Mouse (Mus musculus) adrenal gland, postnatal 10 days (tissue): Measurements from ENCODE around the gene Hoxd8. TPM values are rescaled to one million over a fixed set of nuclear protein-coding genes. Genes with fewer than 3 reads are reported as not detected.

Source experiments
- DNase-seq: peaks from one replicate; pipeline ENCODE4 v3.0.0; 2021; ENCODE audit warnings: mixed read lengths
- total RNA-seq, 2 experiments: library from RNA; stranded (reverse); gene quantifications; 2 replicates each; pipeline ENCODE4 v1.2.3; 2021

Gene Hoxd8
- total RNA-seq, 2 experiments from 2014 or later, result 25.0 to 26.2 TPM

DNA sequence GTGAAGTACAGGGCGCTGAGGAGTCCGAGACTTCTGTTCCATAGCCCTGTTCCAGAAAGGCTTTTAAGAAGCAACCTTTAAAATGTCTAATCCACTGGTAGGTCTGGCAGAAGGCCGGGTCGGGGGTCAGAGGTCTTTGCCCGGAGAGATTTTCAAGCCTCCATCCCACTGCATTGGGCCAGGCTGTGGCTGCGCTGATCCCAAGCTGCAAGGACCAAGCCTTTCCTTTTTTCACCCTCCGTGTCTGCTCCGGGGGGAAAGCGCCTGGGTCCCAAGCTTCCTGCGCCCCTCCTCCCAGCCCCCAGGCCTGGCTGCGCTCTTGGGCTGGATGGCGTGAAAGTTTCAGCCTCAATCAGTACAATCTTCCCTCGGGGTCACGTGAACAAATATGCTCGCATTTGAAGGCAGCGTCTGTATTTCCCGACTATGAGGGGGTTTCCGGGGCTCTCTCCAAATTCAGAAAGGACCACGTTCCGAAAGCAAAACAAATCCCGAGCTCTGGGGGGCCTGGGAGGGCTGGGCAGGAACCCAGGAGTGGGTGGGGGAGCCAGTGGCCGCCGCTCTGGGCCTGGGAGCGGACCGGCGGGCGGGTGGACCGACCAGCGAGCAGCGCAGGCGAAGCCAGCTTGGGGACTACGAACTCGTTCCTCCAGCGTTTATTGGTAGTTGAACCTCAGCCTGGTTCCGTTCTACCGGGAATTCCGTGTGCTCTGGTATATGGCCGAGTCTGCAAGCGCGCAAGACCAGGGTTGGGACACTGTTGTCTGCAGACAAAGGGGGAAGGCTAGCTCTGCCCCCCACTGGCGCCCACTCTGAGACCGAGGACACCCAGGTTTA is 31.7 kb downstream of the Hoxd8 start:
- DNase-seq, result no peak

- DNase-seq, result no peak
Observed at GRCm38 (mm10) chr2:74736688-74737577, 32.5 kb downstream of the Hoxd8 start.

DNA sequence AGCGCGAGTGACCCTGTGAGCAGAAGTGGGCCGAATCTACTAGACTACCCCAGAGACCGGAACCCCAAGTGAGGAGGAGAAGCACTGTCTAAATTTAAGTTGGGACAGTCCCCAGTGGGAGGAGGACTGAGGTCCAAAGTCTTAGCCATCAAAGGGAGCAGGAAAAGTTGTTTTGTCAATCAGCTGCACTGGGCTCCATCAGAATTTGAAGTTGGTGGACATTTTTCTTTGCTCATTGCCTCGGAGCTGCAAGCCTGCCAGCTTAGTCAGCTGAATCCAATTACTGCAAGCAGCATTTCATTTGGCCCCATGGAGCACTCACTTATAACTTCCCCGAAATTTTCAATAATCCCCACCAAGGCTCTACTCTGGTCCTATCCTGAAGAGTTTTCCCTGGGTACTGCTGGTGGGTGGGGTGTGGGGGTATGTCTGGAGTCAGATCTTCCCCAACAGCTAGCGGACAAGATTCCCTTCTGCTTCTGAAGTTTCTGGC is 33.2 kb downstream of the Hoxd8 start:
- DNase-seq, result no peak

DNA sequence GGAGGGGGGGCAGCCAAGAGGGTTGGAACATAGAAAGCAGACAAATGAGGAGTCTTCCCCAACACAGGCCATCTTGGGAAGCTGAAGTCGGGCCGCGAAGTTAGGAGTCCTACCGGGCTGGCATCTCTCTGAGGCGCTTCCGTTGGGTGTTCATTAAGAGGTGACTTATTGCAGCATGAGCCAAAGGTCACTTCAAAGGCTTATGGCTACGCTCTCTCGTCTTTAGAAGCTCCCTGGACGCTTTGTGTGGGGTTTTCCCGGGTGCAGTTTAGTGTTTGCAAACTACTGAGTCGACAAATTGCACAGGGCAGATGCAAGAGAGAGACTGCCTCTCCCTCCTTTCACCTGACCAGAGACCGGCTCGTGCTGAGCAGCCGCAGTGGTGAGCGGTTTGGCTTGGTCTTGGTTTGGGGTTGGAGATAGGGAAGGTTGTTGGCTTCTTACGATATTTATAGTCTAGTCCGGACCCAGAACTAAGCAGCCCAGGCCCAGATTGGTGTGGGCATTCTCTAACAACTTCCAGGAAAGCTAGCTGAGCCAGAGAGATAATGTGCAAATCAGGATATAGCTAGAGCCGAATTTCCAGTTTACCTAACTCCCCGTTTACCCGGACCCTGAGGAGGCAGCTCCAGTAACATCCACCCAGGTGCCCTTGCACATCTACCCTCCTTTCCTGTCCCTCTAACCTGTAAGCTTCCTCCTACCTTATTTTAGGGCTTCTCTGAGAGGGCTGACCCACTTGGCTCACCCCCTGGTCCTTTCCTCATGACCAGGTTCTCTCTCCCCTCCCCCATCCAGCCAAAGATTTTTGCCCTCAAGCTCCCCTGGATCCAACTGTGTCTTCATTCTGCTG is 34.4 kb downstream of the Hoxd8 start:
- no peak for DNase-seq

DNA sequence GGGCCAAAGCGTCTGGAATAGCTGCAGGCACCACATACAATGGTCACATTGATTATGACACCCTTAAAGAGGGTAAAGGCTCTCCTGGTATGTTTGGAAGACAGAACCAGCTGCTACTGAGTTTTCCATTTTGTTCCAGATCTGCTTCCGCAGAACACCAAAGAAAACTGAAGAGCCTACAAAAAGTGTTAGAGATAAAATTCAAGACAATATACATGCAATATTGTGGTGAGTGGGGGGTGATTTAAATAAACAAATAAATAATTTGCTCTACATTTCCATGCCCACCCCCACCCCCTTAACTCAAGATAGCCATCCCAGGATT is 35.0 kb downstream of the Hoxd8 start:
- DNase-seq, result no peak

DNA sequence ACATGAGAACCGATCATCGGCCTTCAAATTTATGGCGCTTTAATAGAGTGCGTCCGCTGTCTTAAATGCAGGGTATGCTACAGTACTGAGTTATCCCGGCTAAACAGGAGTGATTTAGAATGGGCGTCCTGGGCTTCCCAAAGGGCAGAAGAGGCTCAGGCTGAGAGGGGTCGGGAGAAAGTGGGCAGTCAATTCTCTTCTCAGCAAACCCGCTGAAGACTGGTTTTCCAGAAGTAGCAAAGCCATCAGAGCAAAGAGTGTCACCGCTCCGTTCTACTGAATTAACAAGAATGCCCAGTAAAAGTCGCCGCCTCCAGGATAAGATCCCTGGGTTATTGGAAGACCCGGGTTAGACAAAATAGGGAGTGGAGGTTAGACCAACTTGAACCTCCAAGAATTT is 35.5 kb downstream of the Hoxd8 start:
- no peak for DNase-seq

GRCm38 (mm10) chr2:74740311-74741091 is 36.1 kb downstream of the Hoxd8 start:
- DNase-seq, result peak; percentile 35

- DNase-seq, result no peak
Observed at GRCm38 (mm10) chr2:74741252-74741978, 37.0 kb downstream of the Hoxd8 start.

GRCm38 (mm10) chr2:74741979-74742277 is 37.5 kb downstream of the Hoxd8 start:
- DNase-seq, result no peak

DNA sequence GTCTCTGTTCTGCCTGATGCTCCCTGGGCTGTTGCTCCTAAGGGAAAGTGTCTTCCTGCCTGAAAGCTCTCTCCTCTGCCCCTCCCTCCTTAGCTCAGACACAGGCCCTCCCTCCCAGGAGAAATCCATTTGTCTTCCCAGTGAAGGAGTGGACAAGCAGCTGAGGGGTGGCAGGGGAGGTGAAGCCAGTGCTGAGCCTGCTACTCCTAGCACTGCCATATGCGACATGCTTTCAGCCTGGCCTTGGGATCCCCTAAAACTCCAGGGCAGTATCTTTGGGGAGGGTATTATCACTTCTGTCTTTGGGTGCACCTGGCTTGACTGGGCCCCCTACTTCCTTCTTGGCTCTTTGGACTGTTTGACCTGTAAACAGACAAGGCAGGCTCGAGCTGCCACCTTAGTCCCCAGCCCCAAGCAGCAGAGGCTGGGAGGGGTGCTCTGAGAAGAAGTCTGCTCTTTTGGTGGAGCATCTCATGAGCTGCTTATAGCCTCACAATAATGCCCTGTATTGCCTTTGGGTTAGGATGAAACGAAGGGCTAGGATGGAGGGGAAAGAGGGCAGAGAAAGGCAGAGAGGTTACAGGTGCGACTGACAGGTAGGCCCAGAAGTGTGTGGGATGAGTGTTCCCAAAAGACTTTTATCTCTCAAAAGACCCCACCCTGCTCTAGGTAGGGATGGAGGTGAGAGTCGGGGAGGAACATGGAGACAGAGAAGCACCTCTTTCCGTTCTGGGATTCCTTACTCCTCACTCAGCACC is 41.3 kb downstream of the Hoxd8 start:
- DNase-seq, result no peak

- no peak for DNase-seq
Observed at GRCm38 (mm10) chr2:74746298-74746921, 42.0 kb downstream of the Hoxd8 start.

- no peak for DNase-seq
Observed at GRCm38 (mm10) chr2:74747006-74747405, 42.6 kb downstream of the Hoxd8 start.

DNA sequence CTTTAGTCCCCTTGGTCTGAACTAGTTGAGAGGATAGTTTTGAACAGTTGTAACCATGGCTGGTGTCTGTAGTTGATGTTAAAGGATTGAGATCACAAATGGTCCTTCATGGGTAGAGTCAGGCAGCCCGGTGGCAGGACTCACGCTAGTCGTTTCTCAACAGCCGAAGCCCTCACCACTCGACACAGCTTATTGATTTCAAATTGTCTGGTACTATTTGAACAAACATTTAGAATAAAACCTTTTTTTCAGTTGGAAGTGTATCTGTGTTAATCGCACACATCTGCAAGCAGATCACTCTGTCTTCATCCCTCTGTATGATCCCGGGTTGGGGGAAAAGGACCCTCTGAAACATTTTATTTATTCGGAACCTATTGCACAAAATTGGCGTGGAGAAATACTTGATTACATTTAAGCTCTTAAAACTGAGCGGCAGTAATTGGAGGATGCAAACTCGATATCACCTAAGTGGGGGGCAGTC is 43.3 kb downstream of the Hoxd8 start:
- no peak for DNase-seq

DNA sequence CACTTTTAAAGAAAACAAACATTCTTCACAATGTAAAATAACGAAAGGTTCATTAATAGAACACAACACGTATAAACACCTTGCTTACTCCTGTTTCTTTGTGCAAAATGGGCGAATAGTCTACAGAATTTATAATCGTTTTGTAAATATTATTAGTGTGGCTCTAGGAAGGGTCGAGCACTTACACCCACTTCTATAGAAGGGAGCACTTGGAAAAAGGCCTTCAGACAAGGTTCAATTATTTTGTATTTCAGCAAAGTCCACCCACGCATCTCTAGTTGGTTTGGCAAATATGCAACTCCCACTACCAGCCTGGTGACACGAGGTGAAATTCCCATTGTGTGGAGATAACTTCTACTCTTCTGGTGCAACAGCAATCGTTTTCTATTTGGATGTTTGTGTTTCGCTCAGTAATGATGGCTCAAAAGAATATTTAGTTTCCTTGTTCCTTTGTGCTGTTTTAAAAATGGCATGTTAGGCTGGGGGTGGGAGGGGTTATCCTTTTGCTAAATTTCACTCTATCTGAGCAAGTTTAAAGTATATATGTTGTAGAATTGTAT is 44.1 kb downstream of the Hoxd8 start:
- no peak for DNase-seq

GRCm38 (mm10) chr2:74749337-74750121 is 45.1 kb downstream of the Hoxd8 start:
- peak; percentile 44 for DNase-seq

- DNase-seq, result no peak
Observed at GRCm38 (mm10) chr2:74750731-74751250, 46.4 kb downstream of the Hoxd8 start.

- DNase-seq, result no peak
Observed at GRCm38 (mm10) chr2:74751861-74752260, 47.4 kb downstream of the Hoxd8 start.
